Mouse (Mus musculus) myocyte (in vitro differentiated cells): ENCODE results near the gene Slc5a11.

Source experiments
- CEBPB ChIP-seq: IDR thresholded peaks from 2 replicates; pipeline ENCODE4 v1.6.1; 2011; ENCODE audit warnings: mild to moderate bottlenecking, moderate library complexity; ENCODE audit not compliant: poor library complexity, insufficient read depth, severe bottlenecking
- E2F4 ChIP-seq: IDR thresholded peaks from one replicate; pipeline ENCODE4 v1.6.1; 2011; ENCODE audit warnings: mild to moderate bottlenecking, control low read depth, moderate library complexity; ENCODE audit not compliant: insufficient read depth
- MAX ChIP-seq: IDR thresholded peaks from one replicate; pipeline ENCODE4 v1.6.1; 2011; ENCODE audit warnings: low read depth, mild to moderate bottlenecking, control low read depth
- MYOD1 ChIP-seq, 3 experiments: IDR thresholded peaks; one replicate each; pipeline ENCODE4 v1.6.1; 2011; ENCODE audit warnings: control low read depth in 2 of 3, low read depth in 2 of 3, mild to moderate bottlenecking in 2 of 3, moderate library complexity in 1 of 3; ENCODE audit not compliant: insufficient read length in 2 of 3, control insufficient read depth in 1 of 3
- POLR2A ChIP-seq: IDR thresholded peaks from one replicate; pipeline ENCODE4 v1.6.1; 2011; ENCODE audit warnings: low read depth, mild to moderate bottlenecking, control low read depth, moderate library complexity; ENCODE audit not compliant: insufficient read length
- POLR2AphosphoS2 ChIP-seq: IDR thresholded peaks from one replicate; pipeline ENCODE4 v1.6.1; 2011; ENCODE audit warnings: low read depth, control low read depth; ENCODE audit not compliant: insufficient read length
- REST ChIP-seq: IDR thresholded peaks from one replicate; pipeline ENCODE4 v1.6.1; 2011; ENCODE audit warnings: mild to moderate bottlenecking, control low read depth, moderate library complexity; ENCODE audit not compliant: insufficient read depth, insufficient read length
- SRF ChIP-seq: IDR thresholded peaks from one replicate; pipeline ENCODE4 v1.6.1; 2011; ENCODE audit warnings: low read depth; ENCODE audit not compliant: control insufficient read depth, insufficient read length
- TCF12 ChIP-seq: IDR thresholded peaks from one replicate; pipeline ENCODE4 v1.6.1; 2011; ENCODE audit warnings: mild to moderate bottlenecking, control low read depth; ENCODE audit not compliant: poor library complexity, insufficient read depth, severe bottlenecking
- USF1 ChIP-seq: IDR thresholded peaks from one replicate; pipeline ENCODE4 v1.6.1; 2011; ENCODE audit warnings: low read depth, mild to moderate bottlenecking, control low read depth, moderate library complexity

DNA sequence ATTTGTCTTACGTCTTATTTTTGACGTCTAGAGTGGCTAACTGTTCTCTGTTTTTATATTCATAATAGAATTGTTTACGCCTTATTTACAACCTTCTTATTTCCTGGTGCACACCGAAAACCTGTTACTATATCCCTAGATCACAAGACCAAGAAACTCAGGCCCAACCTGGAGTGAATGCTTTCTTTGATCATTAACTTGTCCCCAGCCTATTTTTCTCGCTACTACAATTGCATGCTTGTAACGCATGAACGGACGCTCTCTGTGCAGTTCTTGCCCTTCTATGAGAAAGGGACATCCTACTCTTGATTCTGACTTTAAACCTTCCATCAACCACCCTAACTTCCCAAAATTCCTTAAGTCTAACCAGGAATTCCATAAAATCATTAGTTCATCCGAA, 9.5 kb downstream of the Slc5a11 start:
- TF ChIP-seq POLR2A (no peak), POLR2AphosphoS2 (no peak), CEBPB (no peak), MAX (no peak), REST (no peak), E2F4 (no peak), USF1 (no peak), SRF (no peak), MYOD1 (IDR thresholded peaks at IDR 0.05; ENCODE audit: control insufficient read depth in 1 of 3, insufficient read length in 2 of 3, low read depth in 2 of 3) (no peak), TCF12 (no peak)
